Mouse (Mus musculus) spleen, adult 18-20 months (tissue): Measurements from ENCODE around the gene Olfr1392.

Source experiments
- DNase-seq, 2 experiments: peaks; one replicate each; pipeline ENCODE4 v3.0.0; 2022; ENCODE audit warnings: mixed read lengths in 2 of 2

Gene Olfr1392

DNA sequence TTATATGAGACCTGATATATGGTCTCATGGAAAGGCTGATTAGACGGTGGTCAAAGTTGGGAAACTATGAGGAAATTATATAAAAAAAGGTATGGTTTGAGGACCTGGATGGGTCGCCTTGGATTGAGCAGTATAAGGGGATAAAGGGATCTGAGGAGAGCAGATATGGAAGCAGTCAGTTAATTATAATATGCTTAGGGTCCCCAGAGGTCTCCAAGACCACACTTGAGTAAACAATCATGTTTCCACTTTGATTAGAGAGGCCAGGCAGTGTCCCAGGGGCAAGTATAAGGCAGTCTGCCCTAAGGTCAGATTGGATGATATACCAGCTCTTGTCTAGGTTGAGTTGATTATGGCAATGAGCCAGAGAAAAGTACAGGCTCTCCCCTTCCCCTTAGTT lies 37.4 kb downstream of the Olfr1392 start, which contains the start of gene Olfr1391:
Gene Olfr1391 (plus strand): TSS at position 301 of the 400 bp plus-strand sequence.
- DNase-seq, result no peak

DNA sequence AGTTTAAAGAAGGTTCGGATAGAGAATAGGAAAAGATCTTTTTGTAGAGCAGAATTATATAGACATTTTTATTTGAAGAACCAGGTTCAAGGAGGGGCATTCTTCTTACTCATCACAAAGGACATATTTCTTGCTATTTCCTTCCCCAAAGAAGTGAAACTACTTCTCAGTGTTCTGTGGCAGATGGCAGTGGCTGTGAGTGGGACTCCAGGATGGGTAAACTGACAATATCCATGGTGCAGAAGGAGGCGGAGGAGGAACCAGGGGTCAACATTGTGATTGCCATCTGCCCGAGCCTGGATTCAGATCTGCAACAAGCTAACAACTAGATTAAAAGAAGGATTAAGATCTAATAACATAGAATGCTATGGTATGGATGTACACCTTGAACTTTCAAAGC lies 41.6 kb downstream of the Olfr1392 start:
- no peak for DNase-seq

DNA sequence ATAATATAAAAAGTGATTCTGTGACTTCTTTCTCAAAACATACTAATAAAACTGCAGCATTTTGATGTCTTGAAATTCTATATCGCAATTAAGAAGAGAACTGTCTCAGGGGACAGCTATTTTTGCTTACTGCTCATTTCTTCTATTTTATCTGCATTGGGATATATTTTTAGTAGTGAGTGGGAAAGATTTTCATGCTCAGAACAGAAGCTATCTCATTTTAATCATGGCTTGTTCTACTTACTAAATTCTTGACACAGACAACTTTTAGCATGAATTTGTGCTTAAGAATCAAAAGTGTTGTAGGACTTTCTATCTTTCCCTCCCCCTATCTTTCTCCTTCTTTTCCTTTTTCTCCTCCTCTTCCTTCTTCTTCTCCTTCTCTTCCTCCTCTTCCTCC lies 44.6 kb downstream of the Olfr1392 start:
- DNase-seq, result no peak

DNA sequence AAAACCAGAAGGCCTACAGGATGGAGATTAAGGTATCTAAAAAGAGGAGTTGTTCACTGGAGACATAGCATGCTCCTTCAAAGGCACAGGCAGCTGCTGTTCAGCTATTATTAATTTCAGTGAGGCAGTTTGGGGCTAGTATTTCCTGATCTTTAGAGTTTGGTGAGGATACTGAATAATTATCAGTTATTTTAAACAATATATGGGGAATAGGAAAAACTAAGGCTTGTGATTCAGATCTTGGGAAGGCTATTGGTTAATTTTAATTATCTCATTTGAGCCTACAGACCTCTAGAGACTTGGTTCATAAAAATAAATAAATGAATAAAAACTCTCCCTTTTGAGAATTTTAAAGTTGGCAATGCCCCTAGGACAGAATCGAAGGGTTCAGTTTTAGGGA lies 49.8 kb downstream of the Olfr1392 start, which contains the start of gene Olfr1390:
Gene Olfr1390 (plus strand): TSS at position 301 of the 400 bp plus-strand sequence.
- DNase-seq, result no peak

DNA sequence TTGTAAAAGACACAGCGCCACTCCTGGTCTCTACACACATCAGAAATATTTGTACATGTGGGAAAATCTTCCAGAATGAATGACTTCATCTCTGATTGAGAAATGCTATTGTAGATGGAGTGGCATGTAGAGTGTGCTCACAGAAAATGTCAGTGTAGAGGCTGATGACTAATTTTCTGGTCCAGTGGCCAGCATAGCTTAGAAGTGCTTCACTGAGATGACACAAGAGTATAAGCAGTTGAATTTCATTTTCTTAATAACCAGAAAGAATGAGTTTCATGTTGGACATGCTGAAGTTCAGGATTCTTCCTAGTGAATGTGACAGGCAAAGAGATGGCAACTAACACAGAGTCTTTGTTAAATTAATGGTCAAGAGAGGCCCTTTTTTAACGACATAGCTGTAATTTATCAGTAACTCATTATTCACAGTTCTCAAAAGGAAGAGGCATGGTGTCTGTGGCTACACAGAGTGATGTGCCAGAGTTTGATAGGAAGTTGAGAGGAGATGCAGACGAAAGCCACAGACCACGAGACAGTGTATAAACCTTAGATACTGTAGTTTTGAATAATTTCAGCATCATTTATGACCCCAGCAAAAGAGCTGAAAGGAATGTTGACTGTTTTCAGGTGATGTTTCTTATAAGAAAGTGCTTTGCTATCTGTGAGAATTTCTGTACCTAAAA lies 52.2 kb downstream of the Olfr1392 start:
- DNase-seq, result no peak
